Mouse (Mus musculus): ENCODE measurements at regions not wholly inside any gene's neighbourhood (a gene's known extent, or its start where the extent isn't known, plus 50 kb on each side); places are given as distances from the start of the nearest gene placed in this dataset.

- DNase-seq (ENCODE audit: low spot score in 2 of 2), result no peak
Measured at GRCm38 (mm10) chr9:68072624-68073023, 232.4 kb downstream of the Vps13c start.

DNA sequence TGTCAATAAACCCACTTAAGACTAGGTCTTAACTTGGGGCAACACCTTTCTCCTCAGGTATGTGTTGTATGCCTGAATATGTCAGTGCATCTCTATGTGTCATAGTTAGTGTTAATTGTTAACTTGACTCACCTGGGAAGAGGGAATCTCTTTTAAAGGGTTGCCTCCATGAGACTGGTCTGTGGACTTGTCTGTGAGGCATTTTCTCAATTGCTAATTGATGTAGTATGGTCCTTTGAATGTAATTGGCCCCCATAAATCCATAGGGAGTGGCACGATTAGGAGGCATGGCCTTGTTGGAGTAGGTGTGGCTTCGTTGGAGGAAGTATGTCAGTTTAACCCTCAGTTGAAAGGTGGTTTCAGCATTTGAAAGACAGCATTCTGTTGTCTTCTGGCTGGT, 237.1 kb downstream of the Vps13c start:
- DNase-seq (ENCODE audit: low spot score in 2 of 2), result no peak

GRCm38 (mm10) chr9:68083341-68083740, 243.1 kb downstream of the Vps13c start:
- no peak for DNase-seq (ENCODE audit: low spot score in 2 of 2)

DNA sequence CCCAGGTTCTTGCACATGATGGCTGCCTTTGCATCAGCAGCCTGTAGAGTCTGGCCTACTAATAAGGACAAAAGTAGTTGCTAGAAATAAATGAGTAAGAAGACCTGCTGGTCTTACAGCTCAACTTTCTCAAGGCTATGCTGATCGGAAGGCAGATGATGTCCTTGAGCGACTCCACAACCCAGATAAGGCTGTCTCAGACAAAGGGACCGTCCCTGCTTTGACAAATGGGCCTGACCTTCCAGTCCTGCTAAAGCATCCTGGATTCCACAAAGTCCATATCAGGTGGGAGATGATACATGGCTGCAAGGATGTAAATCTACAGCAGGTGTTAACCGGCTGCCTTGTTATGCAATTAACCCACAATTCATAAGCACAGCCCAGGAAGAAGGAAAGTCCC, 244.8 kb downstream of the Vps13c start:
- no peak for DNase-seq (ENCODE audit: low spot score in 2 of 2)

- DNase-seq (ENCODE audit: low spot score in 2 of 2), result peak; percentile 10 to 19
Measured at GRCm38 (mm10) chr9:68094561-68094960, 254.4 kb downstream of the Vps13c start.

DNA sequence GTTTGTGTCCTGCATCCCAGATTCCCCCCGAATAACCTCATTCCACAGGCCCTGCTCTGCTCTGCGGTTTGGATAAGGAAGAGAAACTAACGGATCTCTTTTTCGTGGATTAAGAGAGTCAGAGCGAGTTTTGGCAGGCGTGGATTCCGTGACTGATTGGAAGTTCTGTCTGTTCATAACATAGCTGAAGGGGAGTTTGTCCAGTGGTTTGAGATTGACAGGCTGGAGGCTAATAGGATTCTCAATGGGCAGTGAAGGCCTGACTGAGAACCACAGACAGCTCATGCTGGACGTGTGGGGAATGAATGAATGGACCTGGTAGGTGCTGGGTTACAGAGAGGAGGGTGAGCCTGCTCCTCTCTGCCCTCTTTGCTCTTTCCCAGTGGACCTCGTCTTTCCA, 269.6 kb downstream of the Vps13c start:
- no peak for DNase-seq (ENCODE audit: low spot score in 2 of 2)

DNA sequence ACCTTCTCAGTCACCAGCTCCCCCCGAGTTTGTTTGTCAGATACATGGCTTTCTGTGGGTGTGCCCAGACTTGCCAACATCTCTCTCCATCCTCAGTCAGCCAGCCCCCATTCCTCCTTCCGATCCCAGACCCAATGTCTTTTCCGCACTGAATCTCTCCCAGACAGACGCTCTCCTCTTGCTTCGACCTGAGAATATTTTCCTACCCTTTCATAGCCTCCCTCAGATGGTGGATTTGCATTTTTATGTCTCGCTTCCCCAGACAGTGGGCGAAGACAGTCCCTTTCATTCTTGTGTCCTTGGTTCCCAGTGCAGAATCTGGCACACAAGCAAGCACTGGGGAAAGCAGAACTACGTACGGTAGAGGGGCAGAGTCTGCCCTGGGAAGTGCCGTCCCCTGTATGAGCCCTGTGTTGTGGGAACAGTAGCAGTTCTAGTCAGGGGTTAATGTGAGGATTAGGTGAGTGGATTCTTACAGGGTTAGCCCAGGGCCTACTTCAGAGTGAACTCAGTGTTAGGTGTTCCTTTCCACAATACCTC, 275.0 kb downstream of the Vps13c start:
- DNase-seq (ENCODE audit: low spot score in 2 of 2), result no peak

DNA sequence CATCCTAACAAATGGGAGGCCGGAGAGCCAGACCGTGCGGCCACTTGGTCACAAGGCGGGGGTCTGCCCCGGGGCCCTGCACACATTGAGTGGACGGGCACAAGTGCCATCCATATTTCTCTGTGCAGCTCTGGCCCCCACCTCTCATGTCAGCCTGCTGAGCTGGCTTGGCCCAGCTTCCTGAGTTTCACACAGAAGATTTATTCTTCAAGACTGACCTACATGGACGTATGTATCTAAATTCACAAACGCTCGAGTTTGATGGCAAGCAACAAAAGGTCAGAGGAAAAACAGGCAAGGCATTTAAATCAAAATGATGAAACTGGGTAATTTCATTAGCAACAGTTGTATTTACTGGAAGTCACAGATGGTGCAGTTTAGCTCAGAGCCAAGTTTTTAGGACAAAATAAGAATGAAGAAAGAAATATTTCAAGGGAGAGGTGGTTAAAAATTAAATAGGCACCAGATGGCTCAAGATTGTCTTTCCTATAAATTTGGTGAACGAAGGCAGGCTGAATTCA, 276.1 kb downstream of the Vps13c start:
- no peak for DNase-seq (ENCODE audit: low spot score in 2 of 2)

DNA sequence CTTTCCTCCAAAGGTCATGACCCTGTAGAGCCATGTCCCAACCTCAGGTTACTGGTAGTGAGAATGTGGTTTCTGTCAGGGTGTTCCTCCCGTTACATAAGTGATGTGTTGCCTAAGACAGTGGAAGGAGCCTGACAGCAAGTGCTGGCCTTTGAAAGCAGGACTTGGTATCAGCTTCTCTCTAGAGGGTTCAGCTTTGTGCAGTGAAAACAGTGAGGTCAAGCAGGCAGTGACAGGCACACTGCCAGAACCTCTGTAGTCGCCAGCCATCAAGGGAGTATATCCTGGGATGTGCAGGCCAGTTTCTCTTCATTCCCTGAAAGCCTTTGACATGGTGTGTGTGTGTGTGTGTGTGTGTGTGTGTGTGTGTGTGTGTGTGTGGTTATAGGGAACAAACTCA, 278.1 kb downstream of the Vps13c start:
- no peak for DNase-seq (ENCODE audit: low spot score in 2 of 2)

- no peak for DNase-seq (ENCODE audit: low spot score in 2 of 2)
Measured at GRCm38 (mm10) chr9:68122266-68122665, 282.1 kb downstream of the Vps13c start.

DNA sequence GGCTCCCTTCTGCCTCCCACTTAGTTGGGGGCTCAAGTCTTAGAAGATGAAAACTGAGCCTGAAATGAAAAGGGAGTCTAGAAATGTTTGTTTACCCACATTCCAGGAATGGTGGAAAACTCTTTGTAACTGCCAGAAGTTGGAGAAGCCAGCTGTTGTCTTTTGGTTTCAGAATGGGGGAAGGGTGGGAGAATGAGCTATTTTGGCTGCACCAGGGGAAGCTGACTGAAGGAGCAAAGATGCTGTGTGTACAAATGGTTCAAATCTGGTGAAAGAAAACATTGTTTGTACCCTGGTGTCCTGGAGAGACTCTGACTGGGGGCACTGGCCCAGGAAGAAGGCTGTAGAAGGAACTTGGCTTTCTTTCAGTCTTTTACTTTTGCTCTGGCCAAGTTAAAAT, 291.1 kb downstream of the Vps13c start:
- no peak for DNase-seq (ENCODE audit: low spot score in 2 of 2)

DNA sequence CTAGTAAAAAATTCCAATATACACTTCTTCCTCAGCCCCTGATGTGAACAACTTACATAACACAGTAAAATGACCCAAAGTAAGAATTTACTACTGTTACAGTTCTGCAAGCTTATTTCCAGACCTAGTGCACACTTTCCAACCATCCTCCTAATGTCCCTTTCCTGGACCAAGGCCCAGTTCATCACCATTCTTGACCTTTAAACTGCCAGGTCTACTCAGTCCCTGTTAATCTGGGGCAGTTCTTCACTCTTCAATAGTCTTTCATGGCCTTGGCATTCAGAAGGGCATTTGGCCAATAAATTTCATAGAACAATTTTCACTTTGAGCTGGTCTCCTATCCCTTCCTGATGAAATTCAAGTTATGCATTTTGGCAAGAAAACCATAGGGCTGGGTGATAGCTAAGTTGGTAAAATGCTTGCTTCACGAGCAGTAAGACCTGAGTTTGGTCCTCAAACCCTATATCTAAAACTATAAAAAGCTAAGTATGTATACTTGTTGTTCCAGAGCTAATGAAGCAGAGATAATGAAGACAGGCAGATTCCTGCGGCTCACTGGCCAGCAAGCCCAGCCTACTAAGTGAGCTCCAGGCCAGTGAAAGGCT, 295.4 kb downstream of the Vps13c start:
- no peak for DNase-seq (ENCODE audit: low spot score in 2 of 2)

DNA sequence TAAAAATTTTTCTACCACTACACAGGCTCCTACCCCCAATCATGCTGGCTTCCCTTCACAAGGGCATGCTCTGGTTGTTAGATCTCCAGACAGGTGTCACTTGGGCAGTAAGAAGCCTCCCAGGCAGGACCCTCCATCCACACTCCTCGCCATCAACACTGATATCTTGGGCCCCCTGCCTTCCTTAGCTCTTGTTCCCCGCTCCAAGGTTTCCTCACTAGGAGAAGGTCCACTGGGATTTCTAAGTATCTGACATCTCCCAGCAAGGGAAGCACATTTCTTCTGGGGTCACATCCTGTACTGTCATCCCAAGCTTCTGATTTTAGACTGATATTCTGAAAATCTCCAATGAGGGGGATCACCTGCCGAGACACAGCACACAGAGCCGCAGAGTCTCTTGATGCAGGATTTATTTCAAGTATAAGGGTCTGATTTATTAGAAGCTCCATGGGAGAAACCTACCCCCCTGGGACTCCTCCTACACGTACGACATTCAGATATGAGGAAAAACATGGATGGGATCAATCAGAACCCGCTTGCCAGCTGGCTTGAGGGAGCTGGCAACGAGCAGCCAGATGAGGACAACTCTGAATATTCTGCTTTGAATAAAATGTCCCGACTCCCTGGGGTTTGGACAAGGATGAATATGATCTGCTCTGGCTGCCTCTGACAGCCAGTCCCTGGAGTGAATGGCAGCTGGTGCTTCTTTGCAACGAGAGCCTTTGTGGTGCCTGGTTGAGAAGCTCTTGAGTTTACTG, 322.8 kb downstream of the Vps13c start:
- DNase-seq (ENCODE audit: low spot score in 2 of 2), result no peak

DNA sequence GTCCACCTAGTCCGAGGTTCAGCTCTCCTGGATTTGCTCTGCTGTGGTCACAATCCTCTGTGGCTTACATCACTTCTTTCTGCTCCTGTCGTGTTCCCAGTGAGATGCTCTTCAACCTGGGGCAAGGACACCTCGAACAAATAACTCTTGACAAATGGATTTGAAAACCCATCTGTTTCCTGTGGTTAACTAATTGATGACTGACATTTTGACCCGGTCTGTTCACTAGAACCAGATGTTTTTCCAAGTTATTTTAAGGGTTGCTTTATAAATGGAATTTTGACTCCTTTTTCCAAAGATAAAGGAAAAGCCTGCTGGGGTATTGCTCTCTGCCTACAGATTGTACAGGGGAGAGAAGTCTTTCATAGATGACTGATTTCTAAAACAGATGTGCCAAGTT, 326.4 kb downstream of the Vps13c start:
- DNase-seq (ENCODE audit: low spot score in 2 of 2), result no peak

GRCm38 (mm10) chr9:68188921-68189320, 348.7 kb downstream of the Vps13c start:
- DNase-seq (ENCODE audit: low spot score in 2 of 2), result no peak

- no peak for DNase-seq (ENCODE audit: low spot score in 2 of 2)
Measured at GRCm38 (mm10) chr9:68199831-68200230, 359.6 kb downstream of the Vps13c start.

DNA sequence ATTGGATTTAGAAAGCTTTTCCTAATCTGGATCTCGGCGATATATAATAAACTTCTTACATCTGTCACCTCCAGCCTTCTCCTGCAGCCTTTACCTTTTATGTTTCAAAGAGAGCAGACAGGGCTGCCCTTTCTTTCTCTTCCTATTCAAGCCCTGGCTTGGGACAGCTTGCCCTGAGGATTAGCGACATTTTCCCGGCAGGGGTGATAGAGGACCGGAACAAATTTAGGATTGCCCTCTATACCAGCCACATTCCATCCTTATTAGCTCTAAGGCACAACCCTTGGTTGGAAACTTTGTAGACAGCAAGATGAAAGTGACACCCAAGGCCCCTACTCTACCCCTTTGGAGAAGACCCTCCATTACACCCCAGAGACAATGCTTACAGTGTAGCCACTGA, 360.8 kb downstream of the Vps13c start:
- DNase-seq (ENCODE audit: low spot score in 2 of 2), result no peak

DNA sequence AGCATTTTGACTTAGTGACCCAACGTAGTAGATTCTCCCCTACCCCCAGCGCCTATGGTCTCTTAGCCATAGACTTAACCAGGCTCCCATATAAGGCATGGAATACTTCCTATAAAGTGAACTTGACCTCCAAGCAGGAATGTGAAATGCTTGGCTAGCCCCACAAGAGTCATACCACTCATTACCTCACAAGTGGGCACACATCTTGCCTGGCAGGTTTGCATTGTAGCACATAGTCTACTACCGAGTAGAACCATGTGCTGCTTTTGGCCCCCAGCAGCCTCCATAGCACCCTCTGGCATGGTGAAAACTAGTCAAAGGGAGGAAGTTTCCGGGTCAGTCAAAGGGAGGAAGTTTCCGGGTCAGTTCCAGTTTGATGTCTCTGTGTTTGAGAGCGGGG, 385.5 kb downstream of the Vps13c start:
- DNase-seq (ENCODE audit: low spot score in 2 of 2), result no peak

DNA sequence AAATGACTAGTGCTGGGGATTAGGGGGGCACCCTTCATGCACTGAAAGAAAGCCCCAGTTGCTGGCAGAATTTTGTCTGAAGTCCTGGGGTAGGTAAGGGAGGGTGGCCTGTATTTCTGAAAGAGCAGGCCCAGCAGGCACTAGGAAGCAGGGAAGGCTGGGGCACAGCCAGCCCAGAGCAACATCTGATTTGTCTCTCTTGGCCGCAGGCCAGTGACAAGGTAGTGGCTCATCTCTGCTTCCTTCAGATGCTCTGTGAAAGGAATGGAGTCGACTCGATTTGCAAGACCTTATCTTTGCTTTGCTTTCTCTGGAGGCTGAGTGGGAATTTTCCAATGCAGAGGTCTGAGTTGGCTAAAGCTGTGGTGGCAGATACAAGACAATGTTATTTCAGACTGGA, 390.9 kb downstream of the Vps13c start:
- DNase-seq (ENCODE audit: low spot score in 2 of 2), result no peak

- DNase-seq (ENCODE audit: low spot score in 2 of 2), result no peak
Measured at GRCm38 (mm10) chr9:68234979-68235649, 394.9 kb downstream of the Vps13c start.

DNA sequence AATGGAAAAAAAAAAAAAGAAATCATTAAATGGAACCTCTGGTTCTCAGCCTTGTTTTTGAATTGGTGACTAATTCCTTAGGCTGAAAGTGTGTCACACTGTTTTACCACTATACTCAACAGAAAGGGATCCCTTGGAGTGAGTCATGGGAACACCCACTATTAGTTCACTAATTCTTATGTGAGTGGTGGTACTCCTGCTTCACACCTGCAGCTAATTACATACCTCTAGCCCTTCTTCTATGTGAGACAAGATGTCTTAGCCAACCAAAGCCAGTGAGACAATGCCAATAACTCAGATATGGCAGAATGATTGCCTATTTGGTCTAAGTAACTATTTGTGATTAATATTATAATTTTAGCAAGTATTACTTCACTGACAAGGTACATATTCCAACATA, 398.9 kb downstream of the Vps13c start:
- DNase-seq (ENCODE audit: low spot score in 2 of 2), result no peak

- DNase-seq (ENCODE audit: low spot score in 2 of 2), result no peak
Measured at GRCm38 (mm10) chr9:68239551-68239950, 399.4 kb downstream of the Vps13c start.

DNA sequence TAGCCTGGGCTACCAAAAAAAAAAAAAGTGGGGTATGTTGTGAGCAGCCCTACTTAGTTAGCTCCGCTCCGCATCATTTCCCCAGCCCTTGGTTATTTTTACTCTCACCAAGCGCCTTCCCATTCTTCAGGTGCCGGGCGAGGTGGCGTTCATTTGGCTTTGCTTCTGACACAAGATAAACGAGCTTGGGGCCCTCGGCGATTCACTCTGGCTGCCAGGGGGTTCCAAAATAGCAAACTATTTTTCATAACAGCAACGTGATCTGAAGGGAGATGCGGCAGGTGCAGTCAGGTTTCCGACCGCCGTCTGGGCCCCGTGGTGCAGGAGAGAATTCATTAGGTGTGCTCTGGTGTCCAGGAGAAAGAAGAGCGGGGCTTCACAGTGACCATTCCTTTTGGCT, 403.6 kb upstream of the Rora start:
- DNase-seq (ENCODE audit: low spot score in 2 of 2), result no peak

All from urinary bladder, adult 18-20 months (tissue).